Mouse (Mus musculus) MEL (cell line): ENCODE measurements around the gene Otud5. TPM values are rescaled to one million over a fixed set of nuclear protein-coding genes. Genes with fewer than 3 reads are reported as not detected.

Experiments
- DNase-seq: peaks from one replicate; pipeline ENCODE4 v3.0.0; 2011; ENCODE audit warnings: low read depth, low spot score
- H3K27ac ChIP-seq: 2 replicates; pipeline ENCODE4 v1.5.1; 2012; ENCODE audit warnings: low read depth, mild to moderate bottlenecking, control low read depth, low read length, moderate library complexity; ENCODE audit not compliant: control insufficient read depth
- H3K27me3 ChIP-seq, 2 experiments: fragments of 150-350 bp in 1 of 2; sonication (generic) in 1 of 2; 2 replicates each; pipeline ENCODE4 v1.6.1; 2012; ENCODE audit warnings: low read length in 2 of 2, mild to moderate bottlenecking in 2 of 2, improper control_type of control experiment in 1 of 2, moderate library complexity in 1 of 2; ENCODE audit not compliant: insufficient read depth in 2 of 2, control insufficient read depth in 1 of 2
- H3K36me3 ChIP-seq, 2 experiments: 2 replicates each; pipeline ENCODE4 v1.6.1; 2012 to 2014; ENCODE audit warnings: low read length in 2 of 2, improper control_type of control experiment in 1 of 2, inconsistent platforms in 1 of 2, mild to moderate bottlenecking in 1 of 2; ENCODE audit not compliant: insufficient read depth in 2 of 2, control insufficient read depth in 1 of 2
- H3K4me1 ChIP-seq, 2 experiments: fragments of 150-350 bp in 1 of 2; sonication (generic) in 1 of 2; 2 replicates each; pipeline ENCODE4 v1.6.1; 2012; ENCODE audit warnings: low read length in 2 of 2, improper control_type of control experiment in 1 of 2, mild to moderate bottlenecking in 1 of 2; ENCODE audit not compliant: insufficient read depth in 2 of 2, control insufficient read depth in 1 of 2
- H3K4me3 ChIP-seq, 2 experiments: fragments of 150-350 bp in 1 of 2; sonication (generic) in 1 of 2; 2 replicates each; pipeline ENCODE4 v1.5.1; 2012; ENCODE audit warnings: low read depth in 2 of 2, low read length in 2 of 2, mild to moderate bottlenecking in 2 of 2, moderate library complexity in 2 of 2, control low read depth in 1 of 2, improper control_type of control experiment in 1 of 2; ENCODE audit not compliant: control insufficient read depth in 1 of 2, insufficient read depth in 1 of 2
- H3K79me2 ChIP-seq: 2 replicates; pipeline ENCODE4 v1.6.1; 2012; ENCODE audit warnings: mild to moderate bottlenecking, low read length, moderate library complexity; ENCODE audit not compliant: control insufficient read depth, poor library complexity, insufficient read depth
- H3K9ac ChIP-seq: 2 replicates; pipeline ENCODE4 v1.6.1; 2012; ENCODE audit warnings: low read depth, mild to moderate bottlenecking, control low read depth, low read length, moderate library complexity; ENCODE audit not compliant: control insufficient read depth, poor library complexity, severe bottlenecking
- H3K9me3 ChIP-seq: fragments of 150-350 bp; sonication (generic); replicated peaks from 2 replicates; pipeline ENCODE4 v1.6.1; 2012; ENCODE audit warnings: mild to moderate bottlenecking, low read length, improper control_type of control experiment, moderate library complexity; ENCODE audit not compliant: insufficient read depth
- CHD1 ChIP-seq: IDR thresholded peaks from 2 replicates; pipeline ENCODE4 v1.6.1; 2012; ENCODE audit warnings: low read depth, mild to moderate bottlenecking, inconsistent platforms, low read length, improper control_type of control experiment
- CTCF ChIP-seq, 3 experiments: IDR thresholded peaks in 2 of 3; conservative IDR thresholded peaks in 1 of 3; 2 replicates each; pipeline ENCODE4 v1.5.1; 2011 to 2012; ENCODE audit warnings: low read length in 3 of 3, low read depth in 2 of 3, mild to moderate bottlenecking in 2 of 3, improper control_type of control experiment in 1 of 3, inconsistent platforms in 1 of 3, mixed read lengths in 1 of 3, moderate library complexity in 1 of 3; ENCODE audit not compliant: control insufficient read depth in 1 of 3, insufficient read depth in 1 of 3, poor library complexity in 1 of 3, severe bottlenecking in 1 of 3
- ETS1 ChIP-seq: IDR thresholded peaks from 2 replicates; pipeline ENCODE4 v1.6.1; 2012; ENCODE audit warnings: low read depth, mild to moderate bottlenecking, inconsistent platforms, low read length, improper control_type of control experiment, moderate library complexity
- JUND ChIP-seq: IDR thresholded peaks from 2 replicates; pipeline ENCODE4 v1.6.1; 2011; ENCODE audit warnings: low read depth, mild to moderate bottlenecking, improper control_type of control experiment, low read length
- KAT2A ChIP-seq: conservative IDR thresholded peaks from 2 replicates; pipeline ENCODE4 v1.6.1; 2012; ENCODE audit warnings: low read depth, low read length, improper control_type of control experiment, inconsistent platforms
- MAZ ChIP-seq: IDR thresholded peaks from 2 replicates; pipeline ENCODE4 v1.6.1; 2012; ENCODE audit warnings: low read depth, mild to moderate bottlenecking, inconsistent platforms, low read length, improper control_type of control experiment
- MYB ChIP-seq: IDR thresholded peaks from 2 replicates; pipeline ENCODE4 v1.6.1; 2011; ENCODE audit warnings: mild to moderate bottlenecking, low read depth, low read length, improper control_type of control experiment
- MYC ChIP-seq: IDR thresholded peaks from 2 replicates; pipeline ENCODE4 v1.6.1; 2011; ENCODE audit warnings: low read depth, mild to moderate bottlenecking, low read length, improper control_type of control experiment, moderate library complexity
- NELFE ChIP-seq: IDR thresholded peaks from 2 replicates; pipeline ENCODE4 v1.6.1; 2011; ENCODE audit warnings: low read depth, low read length, improper control_type of control experiment
- NRF1 ChIP-seq: IDR thresholded peaks from 2 replicates; pipeline ENCODE4 v1.6.1; 2014; ENCODE audit warnings: low read depth, mild to moderate bottlenecking, inconsistent platforms, low read length, improper control_type of control experiment, moderate library complexity; ENCODE audit not compliant: poor library complexity, insufficient read depth, severe bottlenecking
- POLR2A ChIP-seq, 2 experiments: IDR thresholded peaks; 2 replicates each; pipeline ENCODE4 v1.6.1; 2011 to 2012; ENCODE audit warnings: low read length in 2 of 2, mild to moderate bottlenecking in 2 of 2, control low read depth in 1 of 2, improper control_type of control experiment in 1 of 2, low read depth in 1 of 2, moderate library complexity in 1 of 2; ENCODE audit not compliant: control insufficient read depth in 1 of 2, insufficient read depth in 1 of 2, poor library complexity in 1 of 2
- POLR2AphosphoS2 ChIP-seq: IDR thresholded peaks from 2 replicates; pipeline ENCODE4 v1.6.1; 2011; ENCODE audit warnings: low read length, improper control_type of control experiment
- POLR2AphosphoS5 ChIP-seq: IDR thresholded peaks from 2 replicates; pipeline ENCODE4 v1.6.1; 2012; ENCODE audit warnings: low read depth, borderline replicate concordance, mild to moderate bottlenecking, inconsistent platforms, low read length, moderate library complexity, mixed read lengths
- RAD21 ChIP-seq: IDR thresholded peaks from 2 replicates; pipeline ENCODE4 v1.6.1; 2011; ENCODE audit warnings: mild to moderate bottlenecking, low read depth, low read length, improper control_type of control experiment
- RCOR1 ChIP-seq: IDR thresholded peaks from 2 replicates; pipeline ENCODE4 v1.6.1; 2012; ENCODE audit warnings: low read depth, mild to moderate bottlenecking, inconsistent platforms, low read length, improper control_type of control experiment
- SIN3A ChIP-seq: IDR thresholded peaks from 2 replicates; pipeline ENCODE4 v1.6.1; 2012; ENCODE audit warnings: low read length, improper control_type of control experiment, inconsistent platforms
- SMC3 ChIP-seq: IDR thresholded peaks from 2 replicates; pipeline ENCODE4 v1.6.1; 2011; ENCODE audit warnings: low read depth, low read length, improper control_type of control experiment
- TAL1 ChIP-seq: IDR thresholded peaks from 2 replicates; pipeline ENCODE4 v1.6.1; 2012; ENCODE audit warnings: mild to moderate bottlenecking, inconsistent platforms, low read length, moderate library complexity, mixed read lengths
- TCF12 ChIP-seq: IDR thresholded peaks from 2 replicates; pipeline ENCODE4 v1.6.1; 2014; ENCODE audit warnings: low read depth, mild to moderate bottlenecking, inconsistent platforms, low read length, improper control_type of control experiment, moderate library complexity
- USF1 ChIP-seq: IDR thresholded peaks from 2 replicates; pipeline ENCODE4 v1.6.1; 2014; ENCODE audit warnings: low read depth, mild to moderate bottlenecking, inconsistent platforms, low read length, improper control_type of control experiment, moderate library complexity
- ZC3H11A ChIP-seq: IDR thresholded peaks from 2 replicates; pipeline ENCODE4 v1.6.1; 2012; ENCODE audit warnings: low read depth, mild to moderate bottlenecking, inconsistent platforms, low read length, improper control_type of control experiment
- ZMIZ1 ChIP-seq: IDR thresholded peaks from 2 replicates; pipeline ENCODE4 v1.6.1; 2012; ENCODE audit warnings: low read depth, mild to moderate bottlenecking, inconsistent platforms, low read length, improper control_type of control experiment, moderate library complexity
- ZNF384 ChIP-seq: IDR thresholded peaks from 2 replicates; pipeline ENCODE4 v1.6.1; 2012; ENCODE audit warnings: low read depth, mild to moderate bottlenecking, inconsistent platforms, low read length, improper control_type of control experiment
- polyA plus RNA-seq, 2 experiments: library from polyadenylated mRNA; stranded (reverse) in 1 of 2; unstranded in 1 of 2; fragments of >175 nt in 1 of 2; fragments of >200 nt in 1 of 2; gene quantifications; 2 replicates each; pipeline versions ENCODE4 v1.2.1 to v1.2.4; 2012; ENCODE audit warnings: low replicate concordance in 2 of 2, low read depth in 1 of 2; ENCODE audit not compliant: insufficient read length in 2 of 2, insufficient read depth in 1 of 2, missing spikeins in 1 of 2
- total RNA-seq: library from RNA; depleted of rRNA; stranded (reverse); fragments of 300-350 nt; gene quantifications from 2 replicates; pipeline ENCODE4 v1.2.3, GENCODE M21; 2012

Gene Otud5
- total and polyA plus RNA-seq, 3 experiments, result 76.4 to 1,180 (median 197) TPM

- Histone ChIP-seq H3K9ac (no peak overlapping the region), H3K4me1 (no peaks in the 10 kb centered on the region)
- no peak for TF ChIP-seq USF1
- TF ChIP-seq MYC, result 0 out of 2 replicates have a peak, but pooled peaks have one; percentile 26
- TF ChIP-seq SMC3, result peak; percentile 68
- no peak for TF ChIP-seq NRF1
- peak; percentile 66 for TF ChIP-seq RAD21
- TF ChIP-seq RCOR1, result no peak
- TF ChIP-seq ZC3H11A, result peak; percentile 35
- no peak for TF ChIP-seq MYB
- TF ChIP-seq CTCF (IDR thresholded peaks at IDR 0.05 in 2 of 3, conservative IDR thresholded peaks at IDR 0.05 in 1 of 3; ENCODE audit: control insufficient read depth in 1 of 3, insufficient read depth in 1 of 3, low read depth in 2 of 3, low read length in 3 of 3, poor library complexity in 1 of 3, severe bottlenecking in 1 of 3), result peak; percentile 74 to 86 (median 79)
- no peak for TF ChIP-seq TCF12
- peak; percentile 61; the same call in 1 of the 2 replicates for TF ChIP-seq SIN3A
- TF ChIP-seq MAZ, result no peak
- TF ChIP-seq, all 39 proteins: peak for 6
- Histone ChIP-seq H3K27me3 (no peaks in the 10 kb centered on the region), H3K36me3 (peaks cover 7 to 23% of the 10 kb centered on the region in 2 experiments), H3K9me3 (no peaks in the 10 kb centered on the region), H3K4me3 (no peak overlapping the region), H3K27ac (no peak overlapping the region), H3K79me2 (peaks cover 9% of the 10 kb centered on the region)
- peak; percentile 78 for DNase-seq
These were observed 13.4 kb downstream of the Otud5 start for GRCm38 (mm10) chrX:7854578-7854977.

- TF ChIP-seq ZNF384 (no peak), TAL1 (no peak), CHD1 (no peak), NELFE (no peak)
- Histone ChIP-seq H3K9me3 (no peaks in the 10 kb centered on the region), H3K27me3 (no peaks in the 10 kb centered on the region), H3K4me3 (no peak overlapping the region), H3K27ac (no peak overlapping the region), H3K9ac (no peak overlapping the region), H3K4me1 (no peaks in the 10 kb centered on the region), H3K79me2 (peaks cover 19% of the 10 kb centered on the region), H3K36me3 (peaks cover 3 to 27% of the 10 kb centered on the region in 2 experiments; a peak in 2 of 4 replicates)
- no peak for DNase-seq
These were observed 18.1 kb downstream of the Otud5 start for GRCm38 (mm10) chrX:7859191-7859753.

GRCm38 (mm10) chrX:7863181-7863580 is 22.0 kb downstream of the Otud5 start:
- H3K4me1 ChIP-seq, result no peaks in the 10 kb centered on the region
- H3K79me2 ChIP-seq, result peaks cover 25% of the 10 kb centered on the region
- peaks cover 3 to 15% of the 10 kb centered on the region in 2 experiments; a peak in 2 of 4 replicates for H3K36me3 ChIP-seq
- H3K9me3 ChIP-seq, result no peaks in the 10 kb centered on the region
- DNase-seq, result no peak
- H3K27me3 ChIP-seq, result no peaks in the 10 kb centered on the region
- H3K9ac ChIP-seq, result no peak overlapping the region
- no peak overlapping the region for H3K4me3 ChIP-seq
- TF ChIP-seq RAD21 (no peak), USF1 (no peak), JUND (no peak), CHD1 (no peak), SIN3A (no peak), ZMIZ1 (no peak), POLR2AphosphoS5 (no peak), ETS1 (no peak), TAL1 (no peak), POLR2A (IDR thresholded peaks at IDR 0.05; ENCODE audit: control insufficient read depth in 1 of 2, insufficient read depth in 1 of 2, low read depth in 1 of 2, low read length in 2 of 2, poor library complexity in 1 of 2) (no peak), MAZ (no peak), POLR2AphosphoS2 (no peak), NELFE (no peak), NRF1 (no peak), ZNF384 (no peak), KAT2A (no peak)
- TF ChIP-seq, all 39 proteins: peak for 0
- H3K27ac ChIP-seq, result no peak overlapping the region
